ENCODE assay signal across 18 mouse cellular contexts in the genomic region with DNA sequence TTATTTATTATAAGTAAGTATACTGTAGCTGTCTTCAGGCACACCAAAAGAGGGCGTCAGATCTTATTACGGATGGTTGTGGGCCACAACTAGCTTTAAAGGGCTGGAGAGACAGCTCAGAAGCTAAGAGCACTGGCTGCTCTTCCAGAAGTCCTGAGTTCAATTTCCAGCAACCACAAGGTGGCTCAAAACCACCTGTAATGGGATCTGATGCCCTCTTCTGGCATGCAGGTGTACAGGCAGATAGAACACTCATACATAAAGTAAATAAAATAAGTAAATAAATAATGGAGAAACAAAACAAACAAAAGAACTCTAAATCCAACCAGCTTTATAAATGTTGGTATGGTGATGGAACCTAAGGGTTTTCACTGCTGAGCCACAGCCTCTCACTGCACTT. TPM values are rescaled to one million over a fixed set of nuclear protein-coding genes. Genes with fewer than 3 reads are reported as not detected.
DNase-seq lines count a peak whose midpoint lies in the region; ATAC-seq and TF ChIP-seq lines count a peak whose summit lies in the region.
"Had no signal": no experiment of that assay in that cellular context is flagged by ENCODE, and none has a peak within 500 bp of the region (broad histone marks: within the 10 kb centered on the region; RNA-seq: fewer than 3 reads in every experiment).

No protein-coding gene starts in this region.

- DNase-seq in heart, postnatal 0 days (ENCODE audit: low spot score) = no peak
- no peak for DNase-seq in heart, adult 9 months (ENCODE audit: low spot score in 2 of 2)
- no peak for DNase-seq in liver, embryonic 11.5 days (ENCODE audit: low spot score)
- no peak for DNase-seq in neural tube, embryonic 10.5 days (ENCODE audit: extremely low spot score, low spot score)
- DNase-seq: adrenal gland, postnatal 10 days; B cell, adult 2 months; cerebellum, adult 9-10 months; gastrocnemius, postnatal 14 days; heart, postnatal 10 days; layer of hippocampus, postnatal 36 days; left cerebral cortex, postnatal 4 days; thymus, adult 18-20 months had no signal

- no peak overlapping the region for H3K27ac ChIP-seq in heart, postnatal 0 days (ENCODE audit: low read depth)
- H3K27ac ChIP-seq in liver, embryonic 12.5 days = 0 out of 2 replicates have a peak overlapping the region, but pooled peaks have one; percentile 13
- H3K27ac ChIP-seq in liver, embryonic 11.5 days (ENCODE audit: low read depth, low read length) = no peak overlapping the region
- no peak overlapping the region for H3K27ac ChIP-seq in ES-Bruce4 (ENCODE audit: insufficient read depth, low read length)
- H3K27ac ChIP-seq in small intestine, adult 2 months (ENCODE audit: insufficient read depth, low read depth, low read length) = no peak overlapping the region
- H3K27ac ChIP-seq: forebrain, embryonic 12.5 days had no signal

- no peak overlapping the region for H3K4me3 ChIP-seq in heart, postnatal 0 days (ENCODE audit: low read depth, low read length)
- no peak overlapping the region for H3K4me3 ChIP-seq in liver, embryonic 12.5 days
- H3K4me3 ChIP-seq in liver, embryonic 11.5 days (ENCODE audit: low read depth, low read length) = no peak overlapping the region
- no peak overlapping the region for H3K4me3 ChIP-seq in ES-Bruce4 (ENCODE audit: low read depth, low read length)
- H3K4me3 ChIP-seq in small intestine, adult 2 months (ENCODE audit: low read depth, low read length) = no peak overlapping the region
- H3K4me3 ChIP-seq: forebrain, embryonic 12.5 days had no signal

- no peak overlapping the region for H3K4me2 ChIP-seq in heart, postnatal 0 days (ENCODE audit: low read depth, low read length)
- no peak overlapping the region for H3K4me2 ChIP-seq in liver, embryonic 12.5 days
- no peak overlapping the region for H3K4me2 ChIP-seq in liver, embryonic 11.5 days
- H3K4me2 ChIP-seq: forebrain, embryonic 12.5 days had no signal

- no peak for ATAC-seq in heart, postnatal 0 days (ENCODE audit: insufficient read depth, low read depth)
- no peak for ATAC-seq in liver, embryonic 12.5 days
- ATAC-seq in liver, embryonic 11.5 days (replicated peaks; ENCODE audit: low FRiP score) = no peak
- ATAC-seq: inflammation-experienced regulatory T-cells, adult 6 months had no signal

- TF ChIP-seq CTCF in heart, postnatal 0 days (IDR thresholded peaks at IDR 0.05; ENCODE audit: low read depth) = peak; percentile 33
- peak; percentile 17 for TF ChIP-seq CTCF in ES-Bruce4 (IDR thresholded peaks at IDR 0.05; ENCODE audit: low read depth, low read length)
- peak; percentile 31; the same call in 1 of the 2 replicates for TF ChIP-seq CTCF in small intestine, adult 2 months (IDR thresholded peaks at IDR 0.05; ENCODE audit: extremely low read depth, insufficient read length, insufficient replicate concordance, low read depth, low read length)

- no peak overlapping the region for H3K9ac ChIP-seq in heart, postnatal 0 days (replicated peaks; ENCODE audit: low read depth, low read length)
- H3K9ac ChIP-seq in liver, embryonic 12.5 days = no peak overlapping the region
- no peak overlapping the region for H3K9ac ChIP-seq in liver, embryonic 11.5 days (ENCODE audit: low read depth, low read length)
- no peak overlapping the region for H3K9ac ChIP-seq in ES-Bruce4 (ENCODE audit: low read depth, poor library complexity, severe bottlenecking)
- H3K9ac ChIP-seq: forebrain, embryonic 12.5 days had no signal

- peaks cover 22% of the 10 kb centered on the region for H3K36me3 ChIP-seq in heart, postnatal 0 days (replicated peaks; ENCODE audit: control insufficient read depth, insufficient read depth, low read length)
- H3K36me3 ChIP-seq in liver, embryonic 12.5 days = peaks cover 17% of the 10 kb centered on the region; the same call in 1 of the 2 replicates
- H3K36me3 ChIP-seq in liver, embryonic 11.5 days (ENCODE audit: control insufficient read depth, insufficient read depth, low read length) = 0 out of 2 replicates have a peak, but pooled peaks cover 3% of the 10 kb centered on the region
- no peaks in the 10 kb centered on the region for H3K36me3 ChIP-seq in ES-Bruce4 (ENCODE audit: control insufficient read depth, insufficient read depth, low read length, poor library complexity, severe bottlenecking)
- H3K36me3 ChIP-seq in small intestine, adult 2 months (ENCODE audit: control insufficient read depth, insufficient read depth, low read length) = peaks cover 39% of the 10 kb centered on the region

- no peaks in the 10 kb centered on the region for H3K9me3 ChIP-seq in heart, postnatal 0 days (replicated peaks; ENCODE audit: control insufficient read depth, low read length)
- no peaks in the 10 kb centered on the region for H3K9me3 ChIP-seq in liver, embryonic 12.5 days (replicated peaks)
- H3K9me3 ChIP-seq in liver, embryonic 11.5 days (ENCODE audit: control insufficient read depth, low read length) = no peaks in the 10 kb centered on the region
- H3K9me3 ChIP-seq in ES-Bruce4 (replicated peaks; ENCODE audit: control insufficient read depth, insufficient read depth, low read length, poor library complexity, severe bottlenecking) = no peaks in the 10 kb centered on the region
- H3K9me3 ChIP-seq: forebrain, embryonic 12.5 days had no signal

- WGBS in heart, postnatal 0 days = 93% methylated on average over 2 of the region's 2 CpGs
- 63% methylated on average over 2 of the region's 2 CpGs for WGBS in liver, embryonic 12.5 days (ENCODE audit: insufficient replicate concordance)
- WGBS in liver, embryonic 11.5 days = 74% methylated on average over 2 of the region's 2 CpGs
- WGBS in small intestine, adult 2 months = 95% methylated on average over 2 of the region's 2 CpGs

- TF ChIP-seq POLR2A in ES-Bruce4 (IDR thresholded peaks at IDR 0.05; ENCODE audit: insufficient read depth, low read length) = no peak
- no peak for TF ChIP-seq POLR2A in small intestine, adult 2 months (IDR thresholded peaks at IDR 0.05; ENCODE audit: low read depth, low read length)

- no peak for TF ChIP-seq EP300 in heart, postnatal 0 days (IDR thresholded peaks at IDR 0.05; ENCODE audit: low read depth)
- no peak for TF ChIP-seq EP300 in ES-Bruce4 (IDR thresholded peaks at IDR 0.05; ENCODE audit: insufficient read depth, low read depth, low read length)

- H3K4me1 ChIP-seq in heart, postnatal 0 days (ENCODE audit: control insufficient read depth, insufficient read depth) = peaks cover 8% of the 10 kb centered on the region; the same call in 1 of the 2 replicates
- peaks cover 15% of the 10 kb centered on the region for H3K4me1 ChIP-seq in liver, embryonic 12.5 days
- 0 out of 2 replicates have a peak, but pooled peaks cover 2% of the 10 kb centered on the region for H3K4me1 ChIP-seq in liver, embryonic 11.5 days (replicated peaks; ENCODE audit: control insufficient read depth, insufficient read depth, low read length)
- H3K4me1 ChIP-seq in ES-Bruce4 (ENCODE audit: control insufficient read depth, insufficient read depth, low read length) = peaks cover 4% of the 10 kb centered on the region
- H3K4me1 ChIP-seq in small intestine, adult 2 months (ENCODE audit: control insufficient read depth, insufficient read depth, insufficient read length, low read length) = peaks cover 17% of the 10 kb centered on the region

- H3K27me3 ChIP-seq in heart, postnatal 0 days (ENCODE audit: control insufficient read depth, insufficient read depth, low read length) = no peaks in the 10 kb centered on the region
- no peaks in the 10 kb centered on the region for H3K27me3 ChIP-seq in liver, embryonic 12.5 days (replicated peaks)
- H3K27me3 ChIP-seq in liver, embryonic 11.5 days (replicated peaks; ENCODE audit: control insufficient read depth, insufficient read depth, low read length) = no peaks in the 10 kb centered on the region
- H3K27me3 ChIP-seq in ES-Bruce4 (ENCODE audit: control insufficient read depth, insufficient read depth, low read length, poor library complexity, severe bottlenecking) = no peaks in the 10 kb centered on the region
- H3K27me3 ChIP-seq in small intestine, adult 2 months (ENCODE audit: control insufficient read depth, insufficient read depth, low read length) = no peaks in the 10 kb centered on the region
- H3K27me3 ChIP-seq: forebrain, embryonic 12.5 days had no signal

RNA-seq across cellular contexts. Expression of gene A4galt, which starts 47.2 kb away (rescaled TPM):
- total RNA-seq in heart, postnatal 0 days (2014; rRNA removed; ENCODE audit: low replicate concordance) = 3.0 and 3.2 TPM in 2 replicates
- polyA plus RNA-seq in heart, postnatal 0 days (2015; fragmentation: Nextera tagmentation; extraction: Ambion mirVana) = 1.6 and 2.0 TPM in 2 replicates
- 0.08 TPM in 2 replicates for polyA plus RNA-seq in liver, embryonic 12.5 days (2016; fragmentation: Nextera tagmentation; extraction: Ambion mirVana)
- 0.12 TPM in 1 of 2 replicates, not detected in the other for polyA plus RNA-seq in liver, embryonic 11.5 days (2014; fragmentation: Nextera tagmentation; extraction: Ambion mirVana)
- 38.1 and 38.2 TPM in 2 replicates for polyA plus RNA-seq in ES-Bruce4 (2011; ENCODE audit: insufficient read depth, insufficient read length, low read depth, missing spikeins)
- 9.7 and 16.7 TPM in 2 replicates for polyA plus RNA-seq in small intestine, adult 2 months (2012; rRNA removed)
- total RNA-seq: common myeloid progenitor, adult 5-6 weeks had no signal
- polyA plus RNA-seq: inflammation-experienced regulatory T-cells, adult 6 months had no signal

RNA-seq across cellular contexts. Expression of gene Arfgap3, which starts 51.2 kb away (rescaled TPM):
- 86.9 and 112 TPM in 2 replicates for total RNA-seq in heart, postnatal 0 days (2014; rRNA removed; ENCODE audit: low replicate concordance)
- 22.4 and 25.4 TPM in 2 replicates for polyA plus RNA-seq in heart, postnatal 0 days (2015; fragmentation: Nextera tagmentation; extraction: Ambion mirVana)
- 16.2 and 19.9 TPM in 2 replicates for polyA plus RNA-seq in liver, embryonic 12.5 days (2016; fragmentation: Nextera tagmentation; extraction: Ambion mirVana)
- polyA plus RNA-seq in liver, embryonic 11.5 days (2014; fragmentation: Nextera tagmentation; extraction: Ambion mirVana) = 26.3 and 26.7 TPM in 2 replicates
- 10.0 and 11.9 TPM in 2 replicates for polyA plus RNA-seq in ES-Bruce4 (2011; ENCODE audit: insufficient read depth, insufficient read length, low read depth, missing spikeins)
- 39.6 and 88.2 TPM in 2 replicates for polyA plus RNA-seq in small intestine, adult 2 months (2012; rRNA removed)
